Mouse (Mus musculus) G1E (cell line): ENCODE data around the gene Tstd3. TPM values are rescaled to one million over a fixed set of nuclear protein-coding genes. Genes with fewer than 3 reads are reported as not detected.

Source experiments
- ATAC-seq: 2 replicates; pipeline ENCODE4 v1.8.0; 2016; ENCODE audit warnings: mild to moderate bottlenecking; ENCODE audit not compliant: insufficient number of reproducible peaks, poor library complexity, low FRiP score, severe bottlenecking; ENCODE audit errors: extremely low read depth
- DNase-seq: peaks from one replicate; pipeline ENCODE4 v3.0.0; 2012; ENCODE audit warnings: low spot score
- H3K27me3 ChIP-seq: 2 replicates; pipeline ENCODE4 v1.6.1; 2012; ENCODE audit warnings: mild to moderate bottlenecking, low read length, inconsistent platforms; ENCODE audit not compliant: insufficient read depth
- H3K36me3 ChIP-seq: replicated peaks from 2 replicates; pipeline ENCODE3; 2012; ENCODE audit warnings: mild to moderate bottlenecking, inconsistent platforms
- H3K4me1 ChIP-seq: 2 replicates; pipeline ENCODE4 v1.6.1; 2012; ENCODE audit warnings: low read depth, low read length, inconsistent platforms, mixed read lengths; ENCODE audit not compliant: insufficient read depth
- H3K4me3 ChIP-seq: 2 replicates; pipeline ENCODE4 v1.5.1; 2012; ENCODE audit warnings: low read depth, mild to moderate bottlenecking, inconsistent platforms, low read length, moderate library complexity, mixed read lengths
- H3K9me3 ChIP-seq: replicated peaks from 2 replicates; pipeline ENCODE4 v1.6.1; 2012; ENCODE audit warnings: inconsistent platforms
- CTCF ChIP-seq: IDR thresholded peaks from 2 replicates; pipeline ENCODE4 v1.5.1; 2012; ENCODE audit warnings: low read depth, low read length, inconsistent platforms, mixed read lengths
- GATA1 ChIP-seq: IDR thresholded peaks from 2 replicates; pipeline ENCODE4 v1.6.1; 2012; ENCODE audit warnings: borderline replicate concordance, low read length, inconsistent platforms, mixed read lengths
- GATA2 ChIP-seq: IDR thresholded peaks from 2 replicates; pipeline ENCODE4 v1.6.1; 2012; ENCODE audit warnings: low read depth, low read length, inconsistent platforms, borderline replicate concordance
- POLR2AphosphoS5 ChIP-seq: IDR thresholded peaks from 2 replicates; pipeline ENCODE4 v1.6.1; 2012; ENCODE audit warnings: low read depth, low read length, inconsistent platforms; ENCODE audit not compliant: insufficient replicate concordance
- TAL1 ChIP-seq: conservative IDR thresholded peaks from 2 replicates; pipeline ENCODE4 v1.6.1; 2012; ENCODE audit warnings: low read depth, low read length, inconsistent platforms, mixed read lengths
- polyA plus RNA-seq: library from polyadenylated mRNA; stranded (reverse); fragments of >175 nt; gene quantifications from 2 replicates; pipeline ENCODE4 v1.2.3, GENCODE M21; 2012
- total RNA-seq, 2 experiments: library from RNA; stranded (forward) in 1 of 2; stranded (reverse) in 1 of 2; fragments of 200-1000 nt in 1 of 2; fragments of >200 nt in 1 of 2; fragmentation: Nextera tagmentation in 1 of 2; gene quantifications; 2 replicates each; pipeline ENCODE4 v1.2.3; 2014 to 2017

Gene Tstd3
- total and polyA plus RNA-seq, 3 experiments: 6.0 to 72.4 (median 41.5) TPM

DNA sequence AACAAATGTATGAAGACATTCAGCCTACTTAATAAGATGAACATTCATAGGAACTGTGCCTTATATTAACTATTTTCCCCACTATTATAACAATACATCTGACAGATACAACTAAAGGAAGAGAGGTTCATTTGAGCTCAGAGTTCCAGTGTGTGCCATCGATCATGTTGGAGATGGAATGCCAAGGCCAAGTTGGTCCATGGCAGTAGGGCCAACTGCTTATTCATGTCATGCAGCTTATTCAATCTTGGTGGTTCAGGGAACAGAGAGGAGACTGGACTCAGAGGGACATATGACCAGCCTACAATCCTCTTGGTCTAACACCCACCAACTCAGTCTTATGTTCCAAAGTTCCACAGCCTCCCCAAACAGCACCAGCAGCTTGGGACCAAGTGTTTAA is 34.0 kb upstream of the Tstd3 start:
- H3K36me3 ChIP-seq: peaks cover 79% of the 10 kb centered on the region
- DNase-seq (no peak), ATAC-seq (no peak)
- no peaks in the 10 kb centered on the region for H3K27me3 ChIP-seq
- H3K4me3 ChIP-seq: no peak overlapping the region
- H3K9me3 ChIP-seq: no peaks in the 10 kb centered on the region
- TF ChIP-seq CTCF: no peak
- TF ChIP-seq POLR2AphosphoS5: no peak
- no peak for TF ChIP-seq GATA2
- no peak for TF ChIP-seq GATA1
- TF ChIP-seq TAL1: no peak
- H3K4me1 ChIP-seq: no peaks in the 10 kb centered on the region

DNA sequence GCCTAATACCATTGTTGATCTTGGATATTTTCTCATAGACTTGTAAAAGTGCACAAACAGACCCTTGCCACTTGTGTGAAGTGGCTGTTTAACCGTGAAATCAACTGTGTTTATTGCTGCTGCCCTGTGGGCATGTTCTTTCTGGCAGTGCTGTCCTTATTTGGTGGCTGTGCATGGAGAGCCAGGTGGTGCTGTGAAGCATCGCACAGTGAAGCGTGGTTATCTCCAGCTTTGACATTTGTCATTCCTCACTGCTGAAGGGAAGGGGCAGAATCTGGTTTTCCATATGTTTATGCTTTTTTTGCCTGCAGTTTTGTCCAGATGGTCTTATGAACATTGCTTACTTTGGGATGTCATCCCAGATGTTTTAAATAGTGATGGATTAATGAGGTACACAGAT is 26.6 kb upstream of the Tstd3 start:
- no peak for ATAC-seq
- H3K36me3 ChIP-seq: peaks cover 56% of the 10 kb centered on the region

DNA sequence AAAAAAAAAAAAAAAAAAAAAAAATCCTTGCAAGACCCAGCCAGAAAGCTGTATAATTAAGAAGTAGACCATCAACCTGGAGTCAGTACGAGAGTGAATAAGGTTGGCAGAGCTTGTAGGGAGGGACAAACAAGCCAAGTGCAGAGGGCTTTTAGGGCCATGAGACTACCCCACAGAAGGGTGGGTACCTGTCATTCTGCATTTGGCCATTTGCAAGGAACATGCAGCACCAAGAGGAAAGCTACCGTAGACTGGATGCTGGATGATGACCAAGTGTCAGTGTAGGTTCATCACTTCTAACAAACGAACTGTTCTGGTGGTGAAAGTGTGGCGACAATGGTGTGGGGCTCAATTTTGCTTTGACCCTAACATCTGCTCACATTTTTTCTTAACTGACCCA is 22.8 kb upstream of the Tstd3 start:
- Histone ChIP-seq H3K27me3 (no peaks in the 10 kb centered on the region), H3K4me3 (no peak overlapping the region), H3K36me3 (peaks cover 55% of the 10 kb centered on the region), H3K9me3 (no peaks in the 10 kb centered on the region), H3K4me1 (peaks cover 11% of the 10 kb centered on the region)
- DNase-seq (no peak), ATAC-seq (no peak)
- TF ChIP-seq TAL1: no peak
- no peak for TF ChIP-seq GATA2
- no peak for TF ChIP-seq CTCF
- TF ChIP-seq POLR2AphosphoS5: no peak
- TF ChIP-seq GATA1: no peak

More for the DNA sequence above, 26.6 kb upstream of the Tstd3 start:
- no peak overlapping the region for H3K4me3 ChIP-seq
- no peaks in the 10 kb centered on the region for H3K27me3 ChIP-seq
- no peaks in the 10 kb centered on the region for H3K4me1 ChIP-seq
- no peak for DNase-seq
- TF ChIP-seq GATA2 (no peak), GATA1 (no peak), CTCF (no peak)
- H3K9me3 ChIP-seq: no peaks in the 10 kb centered on the region

DNA sequence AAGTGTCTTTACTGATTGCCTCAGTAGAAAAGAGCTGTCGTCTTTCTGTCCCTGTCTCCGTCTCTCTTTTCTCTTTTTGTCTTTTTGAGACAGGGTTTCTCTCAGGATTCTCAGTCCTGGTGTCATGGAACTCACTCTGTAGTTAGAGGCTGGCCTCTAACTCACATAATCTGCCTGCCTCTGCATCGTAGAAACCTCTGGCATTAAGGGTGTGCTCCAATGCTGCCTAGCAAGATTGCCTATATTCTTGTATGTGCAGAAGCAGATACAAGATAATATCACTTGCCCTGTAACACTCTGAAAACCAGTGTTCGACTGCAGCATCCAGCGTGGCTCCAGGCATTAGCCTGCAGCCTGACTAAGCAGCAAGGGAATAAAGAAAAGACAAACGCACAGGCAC is 21.9 kb upstream of the Tstd3 start:
- DNase-seq: no peak
- H3K9me3 ChIP-seq: no peaks in the 10 kb centered on the region
- H3K36me3 ChIP-seq: peaks cover 64% of the 10 kb centered on the region
- no peak overlapping the region for H3K4me3 ChIP-seq
- H3K27me3 ChIP-seq: no peaks in the 10 kb centered on the region
- TF ChIP-seq TAL1: no peak
- TF ChIP-seq CTCF: no peak
- no peak for TF ChIP-seq POLR2AphosphoS5
- no peak for TF ChIP-seq GATA2
- TF ChIP-seq GATA1: no peak
- ATAC-seq: no peak
- H3K4me1 ChIP-seq: peaks cover 11% of the 10 kb centered on the region

DNA sequence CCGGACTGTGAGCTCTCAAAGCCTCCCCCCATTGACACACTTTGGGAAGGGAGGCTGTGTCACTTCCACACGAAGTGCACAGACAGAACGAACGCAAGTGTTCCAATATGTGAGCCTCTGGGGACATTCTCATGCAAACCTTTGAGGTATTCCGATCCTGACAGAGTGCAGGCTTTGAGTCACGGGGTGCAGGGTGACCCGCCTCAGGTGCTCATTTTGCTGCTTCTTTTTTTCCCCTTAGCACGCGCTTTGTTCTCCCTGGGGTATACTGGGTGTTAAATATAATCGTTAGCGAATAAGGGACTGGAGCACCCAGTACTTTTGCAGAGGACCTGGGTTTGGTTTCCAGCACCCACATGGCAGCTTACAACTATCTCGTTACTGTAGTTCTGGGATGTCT is 19.3 kb upstream of the Tstd3 start:
- Histone ChIP-seq H3K9me3 (no peaks in the 10 kb centered on the region), H3K27me3 (no peaks in the 10 kb centered on the region), H3K4me1 (peaks cover 16% of the 10 kb centered on the region), H3K4me3 (no peak overlapping the region), H3K36me3 (peaks cover 76% of the 10 kb centered on the region)
- DNase-seq (no peak), ATAC-seq (no peak)
- no peak for TF ChIP-seq TAL1
- no peak for TF ChIP-seq POLR2AphosphoS5
- TF ChIP-seq CTCF: no peak
- no peak for TF ChIP-seq GATA1
- no peak for TF ChIP-seq GATA2

DNA sequence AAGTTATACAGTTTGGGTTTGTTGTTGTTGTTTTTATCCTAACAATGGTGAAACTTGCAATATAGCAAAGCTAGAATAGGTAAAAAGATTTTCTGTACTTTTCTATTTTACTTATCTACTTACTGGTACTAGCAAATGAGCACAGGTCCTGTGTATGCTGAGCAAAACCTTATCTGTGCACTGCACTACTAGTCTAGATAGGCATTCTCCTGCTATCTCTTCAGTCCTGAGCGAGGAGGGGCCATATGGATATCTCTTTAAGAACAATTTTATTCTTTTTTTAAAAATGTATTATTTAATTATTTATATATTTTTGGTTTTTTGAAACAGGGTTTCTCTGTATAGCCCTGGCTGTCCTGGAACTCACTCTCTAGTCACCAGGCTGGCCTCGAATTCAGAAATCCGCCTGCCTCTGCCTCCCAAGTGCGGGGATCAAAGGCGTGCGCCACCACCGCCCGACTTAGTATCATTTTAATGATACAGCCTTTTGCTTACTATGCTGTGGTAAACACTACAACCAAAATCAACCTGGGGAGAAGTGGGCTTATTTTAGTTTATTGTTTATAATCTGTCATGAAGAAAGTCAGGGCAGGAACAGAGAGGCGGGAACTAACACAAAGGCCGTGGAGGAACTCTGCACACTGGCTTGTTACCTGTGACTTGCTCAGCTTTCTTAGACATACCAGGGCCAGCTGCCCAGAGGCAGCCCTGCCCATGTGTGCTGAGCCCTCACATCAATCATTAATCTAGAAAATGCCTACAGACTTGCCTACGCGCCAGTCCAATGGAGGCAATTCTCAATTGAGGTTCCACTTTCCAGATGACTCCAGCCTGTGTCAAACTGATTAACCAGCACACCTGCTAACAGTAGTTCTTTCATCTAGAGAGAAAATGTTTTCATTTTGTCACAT is 14.1 kb upstream of the Tstd3 start:
- Histone ChIP-seq H3K27me3 (no peaks in the 10 kb centered on the region), H3K4me1 (peaks cover 40% of the 10 kb centered on the region), H3K9me3 (no peaks in the 10 kb centered on the region), H3K4me3 (peak overlapping the region; percentile 17; the same call in 1 of the 2 replicates), H3K36me3 (peaks cover 52% of the 10 kb centered on the region)
- TF ChIP-seq GATA2: no peak
- no peak for TF ChIP-seq GATA1
- TF ChIP-seq TAL1: peak; percentile 71
- DNase-seq (no peak), ATAC-seq (peak; percentile 87)

DNA sequence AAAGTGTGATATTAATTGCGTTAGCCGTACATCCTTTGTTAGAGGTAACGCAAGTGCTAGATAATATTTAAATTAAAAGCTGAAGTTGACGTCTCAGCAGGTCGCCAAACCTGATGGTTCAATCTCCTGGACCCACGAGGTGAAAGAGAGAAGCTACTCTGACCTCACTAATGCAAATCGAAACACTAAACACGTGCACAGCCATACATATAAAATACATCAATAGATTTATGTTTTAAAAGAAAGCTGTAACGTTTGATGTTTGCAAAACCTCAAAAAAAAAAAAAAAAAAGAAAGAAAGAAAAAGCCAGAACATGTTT is 9.9 kb upstream of the Tstd3 start:
- ATAC-seq (no peak), DNase-seq (no peak)
- Histone ChIP-seq H3K4me1 (peaks cover 37% of the 10 kb centered on the region), H3K27me3 (no peaks in the 10 kb centered on the region), H3K4me3 (peak overlapping the region; percentile 87), H3K36me3 (peaks cover 13% of the 10 kb centered on the region), H3K9me3 (no peaks in the 10 kb centered on the region)
- TF ChIP-seq GATA1 (no peak), POLR2AphosphoS5 (no peak), TAL1 (no peak), CTCF (no peak), GATA2 (no peak)
